In the genomic region with DNA sequence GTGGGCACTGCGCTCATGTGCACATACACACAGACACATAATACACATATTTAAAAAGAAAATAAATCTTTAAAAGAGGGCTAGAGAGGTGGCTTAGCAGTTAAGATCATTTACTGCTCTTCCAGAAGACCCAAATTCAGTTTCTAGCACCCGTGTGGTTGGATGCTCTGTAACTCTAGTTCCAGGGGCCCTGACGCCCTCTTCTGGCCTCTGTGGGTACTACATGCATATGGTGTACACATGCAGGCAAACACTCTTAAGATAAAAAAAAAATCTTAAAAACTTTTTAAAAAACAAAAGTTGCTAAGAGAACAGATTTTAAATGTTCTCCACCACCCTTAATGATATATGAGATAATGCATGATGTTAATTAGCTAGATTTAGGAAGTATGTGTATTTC, we compare ENCODE assay signal across 15 mouse cellular contexts.
DNase-seq lines count a peak whose midpoint lies in the region; ATAC-seq lines count a peak whose summit lies in the region.
"Had no signal": no experiment of that assay in that cellular context is flagged by ENCODE, and none has a peak within 500 bp of the region (broad histone marks: within the 10 kb centered on the region; RNA-seq: fewer than 3 reads in every experiment).

No protein-coding gene starts in this region.

- no peaks in the 10 kb centered on the region for H3K36me3 ChIP-seq in limb, embryonic 11.5 days (ENCODE audit: control insufficient read depth, insufficient read depth, low read length)
- no peaks in the 10 kb centered on the region for H3K36me3 ChIP-seq in limb, embryonic 10.5 days
- no peaks in the 10 kb centered on the region for H3K36me3 ChIP-seq in intestine, embryonic 15.5 days
- H3K36me3 ChIP-seq: G1E; lung, embryonic 15.5 days; stomach, embryonic 15.5 days had no signal

- no peak for ATAC-seq in limb, embryonic 11.5 days (ENCODE audit: insufficient number of reproducible peaks, low FRiP score, low TSS enrichment, low read depth)
- ATAC-seq in intestine, embryonic 15.5 days: no peak
- ATAC-seq: midbrain, embryonic 16.5 days had no signal

- no peaks in the 10 kb centered on the region for H3K9me3 ChIP-seq in limb, embryonic 11.5 days (ENCODE audit: control insufficient read depth, low read length)
- no peaks in the 10 kb centered on the region for H3K9me3 ChIP-seq in limb, embryonic 10.5 days (replicated peaks)
- no peaks in the 10 kb centered on the region for H3K9me3 ChIP-seq in intestine, embryonic 15.5 days
- H3K9me3 ChIP-seq: lung, embryonic 15.5 days; stomach, embryonic 15.5 days had no signal

- DNase-seq in heart, adult 11 months: peak; percentile 30
- DNase-seq in heart, postnatal 36 days: no peak
- DNase-seq in limb, embryonic 11.5 days (ENCODE audit: low spot score): peak; percentile 23
- DNase-seq in limb, embryonic 10.5 days (ENCODE audit: low spot score): no peak
- DNase-seq in ES-CJ7 (ENCODE audit: low read depth, low spot score) (peak; percentile 60), ZHBTc4 (ENCODE audit: low read depth, low spot score) (peak; percentile 65)
- DNase-seq in spleen, postnatal 4 days (ENCODE audit: low spot score in 2 of 2): no peak
- DNase-seq: B cell, adult 2 months; gastrocnemius, postnatal 25 days had no signal

- intact Hi-C loops in heart, postnatal 36 days (cut with DNase I): no loop called here

- no peak overlapping the region for H3K27ac ChIP-seq in limb, embryonic 11.5 days (replicated peaks; ENCODE audit: low read depth, low read length)
- H3K27ac ChIP-seq in limb, embryonic 10.5 days: no peak overlapping the region
- H3K27ac ChIP-seq in intestine, embryonic 15.5 days: no peak overlapping the region
- H3K27ac ChIP-seq: lung, embryonic 15.5 days; stomach, embryonic 15.5 days had no signal

- H3K4me3 ChIP-seq in limb, embryonic 11.5 days (ENCODE audit: low read depth, low read length): no peak overlapping the region
- H3K4me3 ChIP-seq in limb, embryonic 10.5 days: no peak overlapping the region
- no peak overlapping the region for H3K4me3 ChIP-seq in intestine, embryonic 15.5 days (replicated peaks)
- H3K4me3 ChIP-seq: lung, embryonic 15.5 days; stomach, embryonic 15.5 days had no signal

- H3K27me3 ChIP-seq in limb, embryonic 11.5 days (ENCODE audit: control insufficient read depth, insufficient read depth, low read length): no peaks in the 10 kb centered on the region
- H3K27me3 ChIP-seq in limb, embryonic 10.5 days (ENCODE audit: low read depth, poor library complexity, severe bottlenecking): no peaks in the 10 kb centered on the region
- H3K27me3 ChIP-seq in intestine, embryonic 15.5 days (replicated peaks): no peaks in the 10 kb centered on the region
- H3K27me3 ChIP-seq: lung, embryonic 15.5 days; stomach, embryonic 15.5 days had no signal

- no peaks in the 10 kb centered on the region for H3K4me1 ChIP-seq in limb, embryonic 11.5 days (ENCODE audit: control insufficient read depth, insufficient read depth, low read length)
- H3K4me1 ChIP-seq in limb, embryonic 10.5 days: peaks cover 4% of the 10 kb centered on the region; the same call in 1 of the 2 replicates
- H3K4me1 ChIP-seq in intestine, embryonic 15.5 days (replicated peaks): no peaks in the 10 kb centered on the region
- H3K4me1 ChIP-seq: lung, embryonic 15.5 days; stomach, embryonic 15.5 days had no signal

- no peak overlapping the region for H3K9ac ChIP-seq in limb, embryonic 11.5 days (ENCODE audit: low read length)
- no peak overlapping the region for H3K9ac ChIP-seq in intestine, embryonic 15.5 days
- H3K9ac ChIP-seq: lung, embryonic 15.5 days; stomach, embryonic 15.5 days had no signal

- H3K4me2 ChIP-seq in limb, embryonic 11.5 days (ENCODE audit: low read depth, severe bottlenecking): no peak overlapping the region
- H3K4me2 ChIP-seq in intestine, embryonic 15.5 days (replicated peaks): no peak overlapping the region
- H3K4me2 ChIP-seq: heart, embryonic 11.5 days; lung, embryonic 15.5 days; stomach, embryonic 15.5 days had no signal

- 78% methylated on average over 3 of the region's 3 CpGs for WGBS in limb, embryonic 11.5 days
- WGBS in limb, embryonic 10.5 days: 85% methylated on average over 3 of the region's 3 CpGs
- WGBS in intestine, embryonic 15.5 days: 80% methylated on average over 3 of the region's 3 CpGs

Comparison
In these comparisons a context has a peak if more than half of its experiments do, and no peak if none do; other contexts are left out.
1. DNase-seq: peak in heart, adult 11 months (single experiment), limb, embryonic 11.5 days (single experiment), ES-CJ7 (single experiment) and ZHBTc4 (single experiment); none in heart, postnatal 36 days (0 of 2), limb, embryonic 10.5 days (single experiment) and spleen, postnatal 4 days (0 of 2).